Mouse (Mus musculus) lung, embryonic 16.5 days (tissue): ENCODE data around the gene Dusp7. TPM values are rescaled to one million over a fixed set of nuclear protein-coding genes. Genes with fewer than 3 reads are reported as not detected.

ENCODE experiments used
- ATAC-seq: fragments of 200-750 bp; cut with Nextera tagmentation; 2 replicates; pipeline ENCODE4 v1.8.0; 2017; ENCODE audit warnings: low read depth, mild to moderate bottlenecking, moderate library complexity
- H3K27ac ChIP-seq: fragments of 300-500 bp; sonication (generic); 2 replicates; pipeline ENCODE4 v1.5.1; 2014; ENCODE audit warnings: mild to moderate bottlenecking, control low read depth, low read length
- H3K27me3 ChIP-seq: fragments of 300-500 bp; sonication (generic); 2 replicates; pipeline ENCODE4 v1.6.1; 2014; ENCODE audit warnings: low read depth, low read length, mixed read lengths; ENCODE audit not compliant: control insufficient read depth, insufficient read depth
- H3K36me3 ChIP-seq: fragments of 300-500 bp; sonication (generic); 2 replicates; pipeline ENCODE4 v1.6.1; 2014; ENCODE audit warnings: low read length; ENCODE audit not compliant: control insufficient read depth, insufficient read depth
- H3K4me1 ChIP-seq: fragments of 300-500 bp; sonication (generic); replicated peaks from 2 replicates; pipeline ENCODE4 v1.6.1; 2014; ENCODE audit warnings: low read length, mixed read lengths; ENCODE audit not compliant: control insufficient read depth, insufficient read depth
- H3K4me2 ChIP-seq: fragments of 300-500 bp; sonication (generic); 2 replicates; pipeline ENCODE4 v1.6.1; 2014; ENCODE audit warnings: low read depth, low read length, control low read depth
- H3K4me3 ChIP-seq: fragments of 300-500 bp; sonication (generic); 2 replicates; pipeline ENCODE4 v1.5.1; 2014; ENCODE audit warnings: mild to moderate bottlenecking, low read length, control low read depth
- H3K9ac ChIP-seq: fragments of 300-500 bp; sonication (generic); 2 replicates; pipeline ENCODE4 v1.6.1; 2014; ENCODE audit warnings: low read length, control low read depth
- H3K9me3 ChIP-seq: fragments of 300-500 bp; sonication (generic); 2 replicates; pipeline ENCODE4 v1.6.1; 2016; ENCODE audit warnings: low read length; ENCODE audit not compliant: control insufficient read depth
- WGBS: fragments of 180-500 bp; shearing (Covaris S2); extraction: QIAGEN DNeasy Blood & Tissue Kit; methylation state at CpG from one replicate; pipeline ENCODE4 v1.1.7; 2014; 5-methylcytosine and 5-hydroxymethylcytosine counted together
- polyA plus RNA-seq: library from polyadenylated mRNA; unstranded; fragments of >200 nt; fragmentation: Nextera tagmentation; extraction: Ambion mirVana; gene quantifications from 2 replicates; pipeline ENCODE4 v1.2.1, GENCODE M21; 2015

Dusp7 gene
- polyA plus RNA-seq, 1 experiment from 2014 or later, result 12.9 TPM

DNA sequence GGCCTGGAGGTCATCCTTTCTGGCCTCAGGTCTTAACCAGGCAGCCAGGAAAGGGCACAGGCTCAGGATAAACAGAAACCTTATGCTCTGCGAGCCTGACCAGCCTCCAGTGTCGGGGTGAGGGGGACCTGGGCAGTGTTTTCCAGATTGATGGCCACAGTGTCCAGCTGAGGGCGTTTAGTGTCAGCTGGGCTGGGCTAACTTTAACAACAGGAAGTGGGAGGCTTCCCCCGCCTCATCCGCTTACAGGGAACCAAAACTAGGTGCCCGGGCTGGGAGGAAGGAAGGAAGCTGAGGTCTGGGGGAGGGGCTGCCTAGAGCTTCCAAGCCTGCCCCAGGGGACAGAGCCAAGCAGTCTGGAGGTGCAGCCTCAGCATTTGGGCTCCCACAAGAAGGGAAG, 3.3 kb downstream of the Dusp7 start:
- H3K4me2 ChIP-seq, result peak overlapping the region; percentile 99
- no peaks in the 10 kb centered on the region for H3K27me3 ChIP-seq
- no peaks in the 10 kb centered on the region for H3K9me3 ChIP-seq
- peaks cover 12% of the 10 kb centered on the region for H3K36me3 ChIP-seq
- ATAC-seq, result peak; percentile 5; the same call in 1 of the 2 replicates
- 14% methylated on average over 6 of the region's 6 CpGs for WGBS
- H3K9ac ChIP-seq, result peak overlapping the region; percentile 61
- peaks cover 30% of the 10 kb centered on the region for H3K4me1 ChIP-seq
- H3K4me3 ChIP-seq, result peak overlapping the region; percentile 23
- H3K27ac ChIP-seq, result peak overlapping the region; percentile 81

DNA sequence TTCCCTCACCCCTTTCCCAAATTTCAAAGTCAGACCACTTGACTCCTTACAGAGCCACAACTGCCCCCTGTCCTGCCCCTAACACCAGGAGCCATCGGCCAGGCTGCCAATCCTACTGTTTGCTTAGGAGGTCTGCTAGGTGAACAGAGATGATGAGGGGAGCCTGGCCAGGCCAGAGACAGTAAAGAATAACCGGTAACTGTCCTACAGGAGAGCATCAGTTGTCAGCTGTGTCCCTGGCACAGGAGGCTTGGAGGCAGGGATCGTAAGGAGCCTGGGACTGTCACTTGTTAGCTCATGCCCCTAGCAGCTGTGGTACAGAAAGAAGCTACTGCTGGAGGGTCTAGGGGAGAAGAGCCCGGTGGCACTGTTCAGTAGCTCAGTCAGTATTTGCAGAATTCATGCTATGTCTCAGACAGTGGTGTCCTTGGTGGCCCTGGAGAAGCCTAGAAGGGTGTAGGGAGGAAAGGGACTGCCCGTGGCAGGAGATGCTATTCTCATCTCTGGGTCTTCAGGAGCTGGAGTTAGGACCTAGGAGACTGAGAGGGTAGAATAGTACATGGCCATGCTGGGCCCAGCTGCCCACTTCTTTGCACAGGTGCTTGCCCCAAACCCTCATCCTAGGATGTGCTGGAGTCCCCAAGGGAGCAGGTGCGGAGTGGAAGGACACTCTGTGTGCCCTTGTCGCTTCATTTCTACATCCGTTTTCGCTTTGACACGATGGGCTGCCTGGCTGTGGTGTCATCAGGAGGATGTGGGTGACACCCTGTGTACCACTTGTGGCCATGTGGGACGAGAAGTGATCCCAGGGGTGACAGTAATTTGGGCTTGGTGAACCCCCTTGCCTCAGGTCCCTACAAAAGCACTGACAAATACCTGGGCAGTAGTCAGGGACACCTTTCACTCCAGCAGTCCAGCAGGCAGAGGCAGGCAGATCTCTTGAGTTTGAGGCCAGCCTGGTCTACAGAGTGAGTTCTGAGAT, 4.3 kb downstream of the Dusp7 start:
- Histone ChIP-seq H3K4me3 (no peak overlapping the region), H3K9me3 (no peaks in the 10 kb centered on the region), H3K36me3 (peaks cover 18% of the 10 kb centered on the region), H3K9ac (peak overlapping the region; percentile 61; the same call in 1 of the 2 replicates), H3K27ac (peak overlapping the region; percentile 4; the same call in 1 of the 2 replicates), H3K27me3 (no peaks in the 10 kb centered on the region), H3K4me2 (peak overlapping the region; percentile 99), H3K4me1 (peaks cover 35% of the 10 kb centered on the region)
- no peak for ATAC-seq
- 83% methylated on average over 11 of the region's 11 CpGs for WGBS

DNA sequence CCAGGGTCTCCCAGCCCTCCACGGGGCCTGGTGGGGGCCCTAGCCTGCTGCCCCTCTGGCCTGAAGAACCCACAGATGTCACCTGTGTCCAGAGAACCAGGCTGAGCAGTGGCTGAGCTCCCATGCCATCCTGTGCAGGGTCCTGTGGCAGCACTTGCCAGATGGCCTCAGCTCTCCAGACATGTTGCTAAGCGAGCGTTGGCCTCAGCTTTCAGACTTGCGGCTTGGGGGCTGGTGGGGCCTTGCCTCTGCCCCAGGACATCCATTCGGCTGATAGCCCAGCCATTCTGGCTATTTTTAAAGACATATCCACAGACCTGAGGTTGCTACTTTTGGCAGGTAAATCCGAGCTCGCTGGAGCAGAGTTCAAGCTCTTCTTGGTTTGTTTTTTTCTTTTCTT, 5.5 kb downstream of the Dusp7 start:
- 81% methylated on average over 7 of the region's 7 CpGs for WGBS

DNA sequence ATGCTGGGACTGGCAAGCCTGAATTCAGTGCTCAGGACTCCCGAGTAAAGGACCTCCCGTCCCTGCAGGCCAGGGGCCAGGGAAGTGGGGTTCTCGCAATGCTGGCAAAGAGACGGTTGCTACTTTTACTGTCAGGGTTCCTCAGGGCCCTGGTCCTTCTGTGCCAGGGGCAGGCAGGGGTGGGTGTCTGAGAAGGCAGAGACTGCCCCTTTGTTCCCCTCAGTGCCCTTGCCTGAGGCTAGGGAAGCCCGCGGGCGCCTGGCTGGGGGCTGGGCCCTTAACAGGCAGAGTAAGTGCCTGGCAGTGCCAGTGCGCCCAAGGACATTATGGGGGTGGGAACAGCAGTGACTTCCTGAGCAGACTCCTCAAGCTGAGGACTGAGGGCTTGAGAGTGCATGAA, 8.8 kb downstream of the Dusp7 start:
- H3K4me2 ChIP-seq, result no peak overlapping the region
- peak; percentile 59 for ATAC-seq
- H3K4me1 ChIP-seq, result peaks cover 22% of the 10 kb centered on the region
- no peaks in the 10 kb centered on the region for H3K27me3 ChIP-seq
- 80% methylated on average over 8 of the region's 8 CpGs for WGBS
- H3K4me3 ChIP-seq, result no peak overlapping the region
- H3K27ac ChIP-seq, result peak overlapping the region; percentile 27; the same call in 1 of the 2 replicates
- H3K9me3 ChIP-seq, result no peaks in the 10 kb centered on the region
- H3K9ac ChIP-seq, result peak overlapping the region; percentile 35; the same call in 1 of the 2 replicates
- peaks cover 18% of the 10 kb centered on the region for H3K36me3 ChIP-seq

More for the DNA sequence above, 5.5 kb downstream of the Dusp7 start:
- no peak overlapping the region for H3K4me2 ChIP-seq
- H3K4me1 ChIP-seq, result peaks cover 35% of the 10 kb centered on the region
- no peak overlapping the region for H3K4me3 ChIP-seq
- no peak for ATAC-seq
- H3K9me3 ChIP-seq, result no peaks in the 10 kb centered on the region
- no peak overlapping the region for H3K9ac ChIP-seq
- no peaks in the 10 kb centered on the region for H3K27me3 ChIP-seq
- H3K36me3 ChIP-seq, result peaks cover 18% of the 10 kb centered on the region
- H3K27ac ChIP-seq, result no peak overlapping the region

DNA sequence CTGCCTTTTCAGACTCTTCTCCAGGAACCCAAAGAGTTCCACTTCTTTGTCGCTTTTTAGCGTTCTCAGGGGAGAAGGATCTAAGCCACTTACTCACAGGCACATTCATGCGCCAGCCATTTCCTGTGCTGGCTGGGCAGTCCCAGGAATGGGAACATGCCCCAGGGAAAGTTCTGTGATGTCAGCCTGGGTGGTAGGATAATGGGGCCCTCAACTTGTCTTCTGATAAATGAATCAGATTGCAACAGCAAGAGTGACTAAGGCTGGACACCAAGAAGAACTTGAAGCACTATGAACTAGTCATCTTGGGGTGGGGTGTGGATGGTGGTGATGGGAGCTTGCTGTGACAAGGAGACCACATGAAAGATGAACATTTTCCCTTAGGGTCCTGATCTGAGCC, 9.6 kb downstream of the Dusp7 start:
- Histone ChIP-seq H3K9ac (no peak overlapping the region), H3K4me1 (peaks cover 16% of the 10 kb centered on the region), H3K9me3 (no peaks in the 10 kb centered on the region), H3K36me3 (peaks cover 18% of the 10 kb centered on the region), H3K27ac (no peak overlapping the region), H3K4me3 (no peak overlapping the region), H3K27me3 (no peaks in the 10 kb centered on the region), H3K4me2 (no peak overlapping the region)
- WGBS, result 58% methylated on average over 3 of the region's 3 CpGs
- ATAC-seq, result no peak

DNA sequence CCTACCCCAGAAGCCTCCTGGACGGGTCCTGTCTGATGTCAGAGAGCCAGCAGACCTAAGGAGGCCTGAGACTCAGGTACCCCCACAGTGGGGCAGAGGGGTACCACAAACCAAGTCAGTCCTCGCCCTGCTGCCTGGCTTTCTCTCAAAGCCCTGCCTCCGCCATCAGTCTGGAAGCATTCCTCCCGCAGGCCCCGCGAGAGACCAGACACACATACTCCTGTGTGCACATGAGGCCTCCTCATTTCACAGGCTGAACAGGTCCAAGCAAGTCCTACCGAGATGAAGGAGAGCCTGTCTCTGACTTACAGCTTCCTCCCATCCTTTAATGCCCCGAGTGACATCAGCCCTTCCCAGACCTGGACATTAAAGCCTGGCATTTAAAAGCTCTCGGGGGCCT, 10.3 kb downstream of the Dusp7 start:
- WGBS, result 62% methylated on average over 9 of the region's 9 CpGs

DNA sequence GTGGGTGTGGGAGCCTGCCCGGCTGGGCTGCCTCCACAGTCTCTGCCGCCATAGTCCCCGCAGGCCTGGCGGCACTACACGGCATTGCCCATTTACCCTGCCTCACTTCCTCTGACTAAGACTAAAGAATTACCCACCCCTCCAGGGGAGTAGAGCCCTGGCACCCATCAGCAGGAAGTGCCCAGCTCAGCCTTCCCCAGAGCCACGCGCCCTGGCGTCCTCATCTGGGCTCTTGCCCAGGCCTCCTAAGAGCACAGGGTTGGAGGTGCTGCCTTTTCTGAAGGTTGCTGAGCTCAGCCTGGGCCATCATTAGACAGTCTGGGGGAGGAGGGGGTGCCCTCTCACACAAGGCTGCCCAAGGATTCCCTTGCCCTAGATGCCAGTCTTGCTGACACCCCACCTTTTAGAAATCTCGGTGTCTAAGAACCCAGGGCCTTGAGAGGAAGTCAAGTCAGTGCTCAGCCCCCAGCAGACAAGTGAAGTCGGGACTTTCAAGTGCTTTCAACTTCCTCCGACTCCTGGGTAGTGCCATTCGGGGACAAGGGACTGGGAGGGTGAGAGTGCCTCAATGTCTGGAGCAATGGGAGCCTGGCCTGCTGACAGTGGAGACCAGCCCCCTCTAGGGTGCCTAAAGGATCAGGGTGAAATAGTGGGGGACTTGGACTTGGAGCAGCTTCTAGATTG, 17.9 kb downstream of the Dusp7 start:
- 66% methylated on average over 12 of the region's 12 CpGs for WGBS

More for the DNA sequence above, 10.3 kb downstream of the Dusp7 start:
- Histone ChIP-seq H3K4me2 (no peak overlapping the region), H3K27ac (no peak overlapping the region), H3K4me3 (no peak overlapping the region), H3K4me1 (peaks cover 21% of the 10 kb centered on the region), H3K36me3 (peaks cover 13% of the 10 kb centered on the region), H3K27me3 (no peaks in the 10 kb centered on the region), H3K9ac (no peak overlapping the region), H3K9me3 (no peaks in the 10 kb centered on the region)
- ATAC-seq, result no peak

DNA sequence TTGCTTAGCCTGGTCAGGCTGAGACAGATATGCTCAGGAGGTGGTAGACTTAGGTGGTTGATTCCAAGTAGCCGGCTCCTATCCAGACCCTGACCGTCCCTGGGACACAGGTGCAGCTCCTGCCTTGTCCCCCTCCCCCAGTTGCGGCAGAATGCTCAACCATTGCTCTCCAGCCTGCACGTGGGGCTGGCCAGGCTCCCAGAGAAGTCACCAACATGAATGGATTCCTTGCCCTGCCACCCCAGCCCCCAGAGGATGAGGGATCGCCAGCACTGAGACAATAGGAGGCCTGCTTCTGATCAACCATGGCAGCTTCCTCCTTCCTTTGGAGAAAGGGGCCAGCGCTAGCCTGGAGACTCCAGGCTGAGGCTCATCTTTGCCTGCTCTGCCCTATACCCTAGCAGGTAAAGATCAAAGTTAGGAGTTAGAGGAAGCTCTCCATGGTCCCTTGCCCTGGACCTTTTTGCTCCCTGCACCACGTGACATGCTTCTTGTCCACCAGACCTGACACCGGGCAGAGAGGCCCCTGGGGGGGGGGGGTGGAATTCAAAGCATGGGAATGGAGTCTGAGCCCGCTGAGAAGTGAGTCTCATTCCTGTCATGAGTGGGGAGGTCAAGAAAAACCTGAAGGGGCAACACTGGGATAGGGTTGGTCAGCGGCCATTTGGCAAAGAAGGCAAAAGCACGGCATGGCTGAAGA, 24.5 kb downstream of the Dusp7 start:
- WGBS, result 64% methylated on average over 11 of the region's 11 CpGs
- Histone ChIP-seq H3K4me3 (no peak overlapping the region), H3K4me1 (peaks cover 13% of the 10 kb centered on the region), H3K4me2 (no peak overlapping the region), H3K27me3 (no peaks in the 10 kb centered on the region), H3K9me3 (no peaks in the 10 kb centered on the region), H3K36me3 (no peaks in the 10 kb centered on the region), H3K27ac (no peak overlapping the region), H3K9ac (no peak overlapping the region)
- ATAC-seq, result peak; percentile 29; the same call in 1 of the 2 replicates

More for the DNA sequence above, 17.9 kb downstream of the Dusp7 start:
- no peaks in the 10 kb centered on the region for H3K36me3 ChIP-seq
- no peaks in the 10 kb centered on the region for H3K27me3 ChIP-seq
- no peak for ATAC-seq
- peak overlapping the region; percentile 43 for H3K27ac ChIP-seq
- no peak overlapping the region for H3K9ac ChIP-seq
- H3K4me1 ChIP-seq, result peaks cover 35% of the 10 kb centered on the region
- H3K4me2 ChIP-seq, result no peak overlapping the region
- H3K4me3 ChIP-seq, result no peak overlapping the region
- no peaks in the 10 kb centered on the region for H3K9me3 ChIP-seq
